Mouse (Mus musculus) kidney, postnatal 36 days (tissue): ENCODE results near the gene Akr1c20.

ENCODE experiments used
- DNase-seq, 2 experiments: peaks; one replicate each; pipeline ENCODE4 v3.0.0; 2021 to 2022; ENCODE audit warnings: mixed read lengths in 2 of 2

The Akr1c20 gene

DNA sequence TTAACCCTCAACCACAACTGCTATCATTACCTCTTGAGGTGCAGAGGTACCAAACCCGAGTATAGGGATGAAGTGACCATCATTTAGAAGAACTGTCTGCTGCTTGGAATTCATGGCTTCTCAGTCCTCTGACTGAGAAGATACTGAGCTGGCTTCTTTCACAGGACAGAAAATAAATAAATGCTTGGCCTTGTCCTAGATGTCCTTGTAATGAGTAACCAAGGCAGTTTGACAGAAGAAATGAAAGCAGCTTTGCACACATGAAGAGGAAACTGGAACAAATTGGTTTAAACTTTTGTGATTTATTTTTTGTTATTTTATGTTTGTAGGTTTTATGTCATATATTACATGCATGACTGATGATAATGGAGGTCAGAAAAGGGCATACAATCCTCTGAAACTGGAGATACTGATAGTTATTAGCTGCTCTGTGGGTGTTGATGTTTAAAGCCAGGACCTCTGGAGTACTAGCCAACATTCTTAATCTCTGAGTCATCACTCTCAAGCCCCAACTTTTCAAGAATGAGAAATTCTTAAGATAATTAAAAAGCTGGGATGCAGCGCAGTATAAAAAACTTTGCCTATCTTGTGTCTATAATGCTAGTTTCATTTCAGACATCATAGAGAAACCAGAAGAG lies at the start of gene Akr1c20:
Akr1c20 (minus strand) TSS at position 145 of the 638 bp plus-strand sequence.
- peak in 1 of 2 experiments; percentile 2 for DNase-seq

DNA sequence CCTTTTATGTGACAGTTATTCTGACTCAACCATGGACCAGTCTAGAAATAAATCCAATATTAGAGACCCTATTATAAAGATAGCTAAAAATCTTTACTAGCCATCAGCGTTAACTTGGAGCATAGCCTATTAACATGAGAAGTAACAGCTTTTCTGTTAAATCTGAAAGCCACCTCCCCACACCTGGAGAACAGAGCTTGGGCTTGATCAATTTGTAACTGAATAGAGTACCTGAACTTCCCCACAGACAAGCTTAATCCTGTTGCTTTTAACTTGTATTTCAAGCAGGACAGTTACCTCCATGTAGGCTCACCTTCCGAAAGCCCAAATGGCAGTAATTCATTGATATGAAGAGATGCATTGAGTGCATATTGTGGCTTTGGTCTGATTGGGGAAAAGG lies 42.9 kb upstream of the Akr1c20 start:
- no peak for DNase-seq

DNA sequence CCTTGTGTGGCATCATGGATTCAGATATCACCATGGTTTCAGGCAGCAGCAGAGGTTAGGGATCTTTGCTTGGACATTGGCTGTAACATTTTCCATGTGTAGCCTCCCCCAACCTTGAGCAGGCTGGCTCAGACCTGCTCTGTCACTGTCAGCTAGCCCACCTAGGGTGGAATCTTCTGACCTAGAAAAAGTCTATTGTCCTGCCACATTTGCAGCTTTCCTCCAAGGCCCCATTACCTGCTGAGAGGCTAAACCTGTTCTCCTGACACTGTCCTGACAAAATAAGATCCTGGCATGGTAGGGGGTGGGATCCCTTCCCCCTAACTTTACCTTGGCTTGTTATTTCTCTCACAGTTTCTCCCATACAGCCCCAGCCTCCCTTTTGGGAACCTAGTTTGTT lies 37.4 kb upstream of the Akr1c20 start:
- DNase-seq, result no peak

DNA sequence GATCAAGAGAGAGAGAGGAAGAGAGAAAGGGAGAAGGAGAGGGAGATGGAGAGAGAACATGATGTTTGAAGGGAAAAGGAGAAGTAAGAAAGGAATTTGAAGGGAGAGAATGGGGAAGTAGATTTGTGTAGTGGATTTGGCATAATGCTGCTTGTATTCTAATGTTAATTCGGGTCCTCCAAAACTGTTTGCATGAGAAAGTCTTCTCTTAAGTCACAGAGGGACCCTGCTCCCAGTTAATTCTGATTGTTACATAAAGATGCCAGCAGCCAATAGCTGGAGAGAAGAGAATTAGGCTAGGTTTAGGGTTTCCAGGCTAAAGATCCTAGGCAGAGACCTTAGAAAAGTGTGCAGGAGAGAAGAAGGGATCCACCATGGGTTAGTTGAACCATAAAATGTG lies 36.0 kb upstream of the Akr1c20 start:
- DNase-seq, result no peak

DNA sequence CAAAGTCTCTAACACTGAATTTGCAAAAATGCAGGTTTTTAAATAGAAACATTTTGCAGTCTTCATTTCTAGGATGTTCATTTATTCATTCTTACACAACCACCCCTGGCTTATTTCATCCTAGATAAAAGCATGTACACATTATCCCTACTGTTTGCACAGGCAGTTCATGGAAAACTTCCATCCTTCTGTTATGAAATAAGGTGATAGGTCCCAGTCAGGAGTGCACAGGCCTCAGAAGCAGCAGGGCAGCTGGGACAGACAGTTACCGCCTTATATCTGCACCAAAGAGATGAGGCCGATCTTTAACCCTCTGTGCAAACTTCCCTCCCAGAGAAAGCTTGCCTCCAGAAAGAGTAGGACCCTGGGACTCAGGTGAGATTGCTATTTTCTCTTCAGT lies 8.3 kb downstream of the Akr1c20 start:
- no peak for DNase-seq

DNA sequence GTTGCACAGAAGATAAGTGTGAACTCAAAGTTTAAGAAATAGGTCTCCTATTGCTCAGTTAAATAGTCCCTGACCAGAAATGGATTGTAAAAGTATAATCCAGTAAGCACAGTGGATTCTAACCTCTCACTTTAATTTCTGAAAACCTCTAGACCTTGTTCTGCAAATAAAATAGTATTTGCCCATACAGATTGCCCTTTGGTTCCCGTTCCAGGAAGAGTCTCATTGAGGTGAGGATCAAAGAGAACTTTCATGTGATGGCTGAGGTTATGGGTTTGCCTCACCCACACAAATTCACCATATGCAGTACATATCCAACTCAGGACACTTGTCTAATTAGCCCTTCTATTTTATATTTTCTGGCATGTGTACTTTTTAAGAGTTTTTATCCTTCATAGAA lies 55.2 kb downstream of the Akr1c20 start:
- DNase-seq, result no peak

DNA sequence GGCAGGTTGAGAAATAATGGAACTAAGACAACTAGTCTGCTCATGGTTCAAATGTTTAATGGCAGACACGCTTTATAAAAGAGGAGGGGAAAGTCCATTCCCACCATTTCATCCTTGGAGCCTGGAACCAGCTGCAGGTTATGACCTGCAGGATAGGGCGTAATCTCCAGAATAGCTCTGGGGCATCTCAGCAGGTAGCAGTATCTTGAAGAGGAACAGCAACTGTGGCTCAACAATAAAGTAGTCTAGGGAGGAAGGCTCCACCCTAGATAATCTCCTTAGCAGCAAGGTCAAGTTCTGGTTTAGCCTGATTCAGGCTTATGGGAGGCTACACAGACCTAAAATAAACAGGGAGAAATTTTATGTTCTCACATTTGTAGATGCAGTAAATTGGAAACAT lies 57.5 kb downstream of the Akr1c20 start:
- DNase-seq, result no peak
